Mouse (Mus musculus): ENCODE results near the gene Eefsec. TPM values are rescaled to one million over a fixed set of nuclear protein-coding genes. Genes with fewer than 3 reads are reported as not detected.

Gene Eefsec
- polyA plus RNA-seq, 1 experiment, result 18.7 TPM

DNA sequence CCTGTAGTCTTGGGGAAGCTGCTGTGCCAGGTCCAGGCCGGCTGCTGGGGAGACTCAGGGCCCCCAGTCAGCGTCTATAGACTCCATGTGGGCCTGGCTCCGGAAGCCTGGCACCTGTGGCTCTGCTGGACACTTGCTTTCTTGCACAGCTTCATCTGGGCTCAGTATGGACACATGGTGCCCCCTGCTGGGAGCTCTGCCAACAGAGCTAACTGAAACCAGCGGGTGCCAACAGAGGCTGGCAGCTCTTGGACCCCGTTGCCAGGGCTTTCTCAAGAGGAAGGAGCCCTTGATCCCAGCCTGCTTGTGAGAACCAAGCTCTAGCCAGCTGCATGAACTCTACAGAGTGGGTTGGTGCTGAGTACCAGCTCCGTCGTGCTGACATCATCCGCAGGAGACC, 40.6 kb upstream of the Eefsec start:
- no peak overlapping the region for H3K4me3 ChIP-seq (ENCODE audit: low read depth, low read length)
- H3K27me3 ChIP-seq (ENCODE audit: control insufficient read depth, insufficient read depth, low read length, poor library complexity, severe bottlenecking), result no peaks in the 10 kb centered on the region
- peaks cover 29% of the 10 kb centered on the region for H3K36me3 ChIP-seq (ENCODE audit: control insufficient read depth, insufficient read depth, low read length, poor library complexity, severe bottlenecking)
- H3K9me3 ChIP-seq (replicated peaks; ENCODE audit: control insufficient read depth, insufficient read depth, low read length, poor library complexity, severe bottlenecking), result no peaks in the 10 kb centered on the region
- no peak overlapping the region for H3K9ac ChIP-seq (ENCODE audit: low read depth, poor library complexity, severe bottlenecking)
- TF ChIP-seq EP300 (IDR thresholded peaks at IDR 0.05; ENCODE audit: insufficient read depth, low read depth, low read length) (no peak), CTCF (IDR thresholded peaks at IDR 0.05; ENCODE audit: low read depth, low read length) (peak; percentile 27), POLR2A (IDR thresholded peaks at IDR 0.05; ENCODE audit: insufficient read depth, low read length) (no peak)
- no peak overlapping the region for H3K27ac ChIP-seq (ENCODE audit: insufficient read depth, low read length)
- peaks cover 10% of the 10 kb centered on the region for H3K4me1 ChIP-seq (ENCODE audit: control insufficient read depth, insufficient read depth, low read length)

DNA sequence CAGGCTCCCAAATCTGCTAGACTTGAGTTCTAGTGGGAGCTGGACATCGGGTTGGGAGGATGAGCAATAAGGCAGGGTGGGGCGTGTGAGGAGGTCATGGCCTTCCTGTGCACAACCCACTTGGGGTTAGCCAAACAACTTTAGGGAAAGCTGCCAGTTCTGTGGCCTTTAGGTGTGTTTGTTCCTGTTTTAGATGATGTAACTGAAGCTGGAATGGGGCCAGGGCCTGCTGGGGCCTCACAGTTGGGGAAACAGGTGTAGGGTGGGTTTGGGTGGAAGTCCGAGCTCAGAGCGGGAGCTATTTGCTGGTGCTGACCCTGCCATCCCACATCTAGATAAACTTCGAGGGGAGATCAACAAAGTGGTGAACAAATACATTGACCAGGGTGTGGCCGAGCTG, 39.0 kb upstream of the Eefsec start:
- H3K27me3 ChIP-seq (ENCODE audit: control insufficient read depth, insufficient read depth, low read length, poor library complexity, severe bottlenecking), result no peaks in the 10 kb centered on the region
- no peak overlapping the region for H3K9ac ChIP-seq (ENCODE audit: low read depth, poor library complexity, severe bottlenecking)
- peaks cover 34% of the 10 kb centered on the region for H3K36me3 ChIP-seq (ENCODE audit: control insufficient read depth, insufficient read depth, low read length, poor library complexity, severe bottlenecking)
- H3K9me3 ChIP-seq (replicated peaks; ENCODE audit: control insufficient read depth, insufficient read depth, low read length, poor library complexity, severe bottlenecking), result no peaks in the 10 kb centered on the region
- H3K27ac ChIP-seq (ENCODE audit: insufficient read depth, low read length), result no peak overlapping the region
- TF ChIP-seq CTCF (IDR thresholded peaks at IDR 0.05; ENCODE audit: low read depth, low read length) (no peak), POLR2A (IDR thresholded peaks at IDR 0.05; ENCODE audit: insufficient read depth, low read length) (no peak), EP300 (IDR thresholded peaks at IDR 0.05; ENCODE audit: insufficient read depth, low read depth, low read length) (no peak)
- H3K4me3 ChIP-seq (ENCODE audit: low read depth, low read length), result no peak overlapping the region
- H3K4me1 ChIP-seq (ENCODE audit: control insufficient read depth, insufficient read depth, low read length), result peaks cover 10% of the 10 kb centered on the region

DNA sequence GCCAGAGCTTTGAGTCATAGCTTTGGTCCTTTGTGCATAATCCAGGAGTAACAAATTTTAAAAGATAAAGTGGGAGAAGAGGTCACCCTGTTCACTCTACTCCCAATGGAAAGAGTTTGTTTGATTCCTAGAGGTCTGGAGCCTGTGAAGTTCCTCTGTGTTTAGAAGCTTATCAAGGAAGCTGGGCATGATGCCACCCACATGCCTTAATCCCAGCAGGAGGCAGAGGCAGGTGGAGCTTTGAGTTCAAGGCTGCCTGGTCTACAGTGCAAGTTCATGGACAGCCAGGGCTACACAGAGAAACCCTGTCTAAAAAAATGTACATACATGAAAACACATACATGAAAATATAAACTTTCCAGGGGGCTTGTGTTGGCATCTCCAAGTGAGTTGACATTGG, 37.6 kb upstream of the Eefsec start:
- no peaks in the 10 kb centered on the region for H3K9me3 ChIP-seq (replicated peaks; ENCODE audit: control insufficient read depth, insufficient read depth, low read length, poor library complexity, severe bottlenecking)
- TF ChIP-seq POLR2A (IDR thresholded peaks at IDR 0.05; ENCODE audit: insufficient read depth, low read length) (no peak), CTCF (IDR thresholded peaks at IDR 0.05; ENCODE audit: low read depth, low read length) (no peak), EP300 (IDR thresholded peaks at IDR 0.05; ENCODE audit: insufficient read depth, low read depth, low read length) (no peak)

GRCm38 (mm10) chr6:88483111-88483510, 36.8 kb upstream of the Eefsec start:
- H3K9me3 ChIP-seq (replicated peaks; ENCODE audit: control insufficient read depth, insufficient read depth, low read length, poor library complexity, severe bottlenecking), result no peaks in the 10 kb centered on the region
- TF ChIP-seq POLR2A (IDR thresholded peaks at IDR 0.05; ENCODE audit: insufficient read depth, low read length) (no peak), EP300 (IDR thresholded peaks at IDR 0.05; ENCODE audit: insufficient read depth, low read depth, low read length) (peak; percentile 83)
- H3K27me3 ChIP-seq (ENCODE audit: control insufficient read depth, insufficient read depth, low read length, poor library complexity, severe bottlenecking), result no peaks in the 10 kb centered on the region
- no peak overlapping the region for H3K4me3 ChIP-seq (ENCODE audit: low read depth, low read length)
- 0 out of 2 replicates have a peak overlapping the region, but pooled peaks have one; percentile 6 for H3K27ac ChIP-seq (ENCODE audit: insufficient read depth, low read length)
- peaks cover 50% of the 10 kb centered on the region for H3K36me3 ChIP-seq (ENCODE audit: control insufficient read depth, insufficient read depth, low read length, poor library complexity, severe bottlenecking)
- no peak overlapping the region for H3K9ac ChIP-seq (ENCODE audit: low read depth, poor library complexity, severe bottlenecking)
- H3K4me1 ChIP-seq (ENCODE audit: control insufficient read depth, insufficient read depth, low read length), result peaks cover 10% of the 10 kb centered on the region

More for the DNA sequence above, 37.6 kb upstream of the Eefsec start:
- Histone ChIP-seq H3K27me3 (ENCODE audit: control insufficient read depth, insufficient read depth, low read length, poor library complexity, severe bottlenecking) (no peaks in the 10 kb centered on the region), H3K27ac (ENCODE audit: insufficient read depth, low read length) (no peak overlapping the region), H3K4me1 (ENCODE audit: control insufficient read depth, insufficient read depth, low read length) (peaks cover 10% of the 10 kb centered on the region), H3K4me3 (ENCODE audit: low read depth, low read length) (no peak overlapping the region), H3K36me3 (ENCODE audit: control insufficient read depth, insufficient read depth, low read length, poor library complexity, severe bottlenecking) (peaks cover 43% of the 10 kb centered on the region), H3K9ac (ENCODE audit: low read depth, poor library complexity, severe bottlenecking) (no peak overlapping the region)

- Histone ChIP-seq H3K9me3 (replicated peaks; ENCODE audit: control insufficient read depth, insufficient read depth, low read length, poor library complexity, severe bottlenecking) (no peaks in the 10 kb centered on the region), H3K4me1 (ENCODE audit: control insufficient read depth, insufficient read depth, low read length) (peaks cover 10% of the 10 kb centered on the region), H3K27me3 (ENCODE audit: control insufficient read depth, insufficient read depth, low read length, poor library complexity, severe bottlenecking) (no peaks in the 10 kb centered on the region), H3K4me3 (ENCODE audit: low read depth, low read length) (no peak overlapping the region), H3K27ac (ENCODE audit: insufficient read depth, low read length) (no peak overlapping the region), H3K9ac (ENCODE audit: low read depth, poor library complexity, severe bottlenecking) (no peak overlapping the region), H3K36me3 (ENCODE audit: control insufficient read depth, insufficient read depth, low read length, poor library complexity, severe bottlenecking) (peaks cover 50% of the 10 kb centered on the region)
- no peak for TF ChIP-seq POLR2A (IDR thresholded peaks at IDR 0.05; ENCODE audit: insufficient read depth, low read length)
- no peak for TF ChIP-seq EP300 (IDR thresholded peaks at IDR 0.05; ENCODE audit: insufficient read depth, low read depth, low read length)
- TF ChIP-seq CTCF (IDR thresholded peaks at IDR 0.05; ENCODE audit: low read depth, low read length), result no peak
These were observed 34.1 kb upstream of the Eefsec start for GRCm38 (mm10) chr6:88480421-88480820.

DNA sequence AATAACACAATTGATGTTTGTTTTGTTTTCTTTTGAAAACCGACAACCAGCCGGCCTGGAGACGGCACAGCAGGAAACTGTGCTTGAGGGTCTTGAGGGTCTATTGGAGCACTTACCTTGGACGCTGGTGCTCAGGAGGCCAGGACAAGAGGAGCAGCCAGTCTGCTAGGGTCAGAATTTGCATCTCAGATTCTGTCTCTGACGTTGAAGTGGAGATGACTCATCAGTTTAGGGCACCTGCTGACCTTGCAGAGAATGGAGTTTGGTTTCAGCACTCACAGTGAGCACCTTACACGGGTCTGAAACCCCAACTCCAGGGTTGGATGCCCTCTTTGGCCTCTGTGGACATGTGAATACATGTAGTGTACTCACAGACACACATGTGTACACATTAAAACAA, 23.5 kb upstream of the Eefsec start:
- no peak for TF ChIP-seq EP300 (IDR thresholded peaks at IDR 0.05; ENCODE audit: insufficient read depth, low read depth, low read length)
- TF ChIP-seq CTCF (IDR thresholded peaks at IDR 0.05; ENCODE audit: low read depth, low read length), result no peak
- TF ChIP-seq POLR2A (IDR thresholded peaks at IDR 0.05; ENCODE audit: insufficient read depth, low read length), result no peak
- no peaks in the 10 kb centered on the region for H3K27me3 ChIP-seq (ENCODE audit: control insufficient read depth, insufficient read depth, low read length, poor library complexity, severe bottlenecking)
- no peak overlapping the region for H3K4me3 ChIP-seq (ENCODE audit: low read depth, low read length)
- H3K36me3 ChIP-seq (ENCODE audit: control insufficient read depth, insufficient read depth, low read length, poor library complexity, severe bottlenecking), result peaks cover 11% of the 10 kb centered on the region
- peak overlapping the region; percentile 40; the same call in 1 of the 2 replicates for H3K27ac ChIP-seq (ENCODE audit: insufficient read depth, low read length)
- no peak overlapping the region for H3K9ac ChIP-seq (ENCODE audit: low read depth, poor library complexity, severe bottlenecking)
- H3K9me3 ChIP-seq (replicated peaks; ENCODE audit: control insufficient read depth, insufficient read depth, low read length, poor library complexity, severe bottlenecking), result no peaks in the 10 kb centered on the region
- peaks cover 6% of the 10 kb centered on the region for H3K4me1 ChIP-seq (ENCODE audit: control insufficient read depth, insufficient read depth, low read length)
